ENCODE assay signal across 12 mouse cellular contexts in the genomic region with DNA sequence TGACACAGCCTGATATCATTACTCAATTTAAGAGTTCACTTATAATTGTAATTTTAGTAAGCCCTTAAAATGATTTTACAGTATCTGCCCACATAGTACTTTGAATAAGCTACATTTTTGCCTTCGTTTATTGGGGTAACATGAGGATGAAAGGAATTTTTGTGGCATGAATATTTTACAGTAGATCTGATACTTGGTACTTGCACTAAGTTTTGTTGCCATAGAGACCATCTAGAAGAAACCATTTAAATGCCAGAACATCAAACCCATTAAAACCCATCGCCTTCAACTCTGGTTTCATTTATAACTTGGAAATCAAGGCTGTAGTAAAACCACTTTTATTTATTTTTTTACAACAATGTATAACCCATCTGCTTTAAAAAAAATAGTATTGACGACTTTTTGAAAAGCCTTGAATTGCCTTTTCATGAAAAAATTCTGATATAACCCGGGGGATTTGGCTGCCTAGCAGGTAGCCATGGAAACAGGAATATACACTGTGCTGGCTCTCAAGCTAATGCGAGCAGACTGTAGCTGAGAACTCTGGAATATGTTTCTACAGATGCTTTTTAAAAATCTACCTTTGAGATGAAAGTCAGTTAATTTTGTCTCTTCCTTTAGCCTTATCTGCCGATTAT.
A peak's percentile ranks its signal among the peaks of the same experiment; 100 is the strongest.
DNase-seq lines count a peak whose midpoint lies in the region; ATAC-seq lines count a peak whose summit lies in the region.
"Had no signal": no experiment of that assay in that cellular context is flagged by ENCODE, and none has a peak within 500 bp of the region (broad histone marks: within the 10 kb centered on the region; RNA-seq: fewer than 3 reads in every experiment).

No protein-coding gene starts in this region.

- no peak overlapping the region for H3K4me2 ChIP-seq in neural tube, embryonic 13.5 days
- H3K4me2 ChIP-seq: embryonic facial prominence, embryonic 15.5 days had no signal

- peaks cover 4% of the 10 kb centered on the region; the same call in 1 of the 2 replicates for H3K4me1 ChIP-seq in neural tube, embryonic 13.5 days (replicated peaks)
- H3K4me1 ChIP-seq: embryonic facial prominence, embryonic 15.5 days had no signal

- no peaks in the 10 kb centered on the region for H3K36me3 ChIP-seq in neural tube, embryonic 13.5 days
- H3K36me3 ChIP-seq: embryonic facial prominence, embryonic 15.5 days had no signal

- H3K4me3 ChIP-seq in neural tube, embryonic 13.5 days = no peak overlapping the region
- H3K4me3 ChIP-seq: embryonic facial prominence, embryonic 15.5 days; myocyte had no signal

- H3K9me3 ChIP-seq in neural tube, embryonic 13.5 days = no peaks in the 10 kb centered on the region
- H3K9me3 ChIP-seq: embryonic facial prominence, embryonic 15.5 days had no signal

- H3K9ac ChIP-seq in neural tube, embryonic 13.5 days = no peak overlapping the region
- H3K9ac ChIP-seq: embryonic facial prominence, embryonic 15.5 days had no signal

- H3K27ac ChIP-seq in neural tube, embryonic 13.5 days (replicated peaks) = no peak overlapping the region
- H3K27ac ChIP-seq: embryonic facial prominence, embryonic 15.5 days had no signal

- peak; percentile 76 for ATAC-seq in neural tube, embryonic 13.5 days (ENCODE audit: low read depth)
- no peak for ATAC-seq in monocyte, adult 5-6 weeks (replicated peaks; ENCODE audit: insufficient number of reproducible peaks, low FRiP score, low TSS enrichment, poor library complexity, severe bottlenecking)
- ATAC-seq: lung, postnatal 0 days had no signal

- H3K27me3 ChIP-seq in neural tube, embryonic 13.5 days = no peaks in the 10 kb centered on the region
- H3K27me3 ChIP-seq: embryonic facial prominence, embryonic 15.5 days had no signal

- WGBS in neural tube, embryonic 13.5 days = 67% methylated on average over 6 of the region's 6 CpGs

- DNase-seq in neural tube, embryonic 10.5 days (ENCODE audit: extremely low spot score, low spot score) = no peak
- DNase-seq in frontal cortex, adult 2 months (ENCODE audit: extremely low spot score in 1 of 2, low spot score in 1 of 2) = peak; percentile 26 to 50
- DNase-seq in layer of hippocampus, postnatal 36 days = peak; percentile 23 to 36
- peak; percentile 17 for DNase-seq in right cerebral cortex, postnatal 14 days
- DNase-seq in cerebellum, adult 9-10 months = no peak
- DNase-seq: gastrocnemius, postnatal 25 days; kidney, adult 8-10 months had no signal

Comparison
In these comparisons a context has a peak if more than half of its experiments do, and no peak if none do; other contexts are left out.
1. DNase-seq: peak in frontal cortex, adult 2 months (2 of 2), layer of hippocampus, postnatal 36 days (2 of 2) and right cerebral cortex, postnatal 14 days (single experiment); none in neural tube, embryonic 10.5 days (single experiment) and cerebellum, adult 9-10 months (single experiment).